Mouse (Mus musculus) cerebellum, postnatal 36 days (tissue): Measurements from ENCODE around the gene Elk3.

ENCODE experiments used
- DNase-seq, 2 experiments: peaks; one replicate each; pipeline ENCODE4 v3.0.0; 2021 to 2022; ENCODE audit warnings: mixed read lengths in 2 of 2

The Elk3 gene

GRCm38 (mm10) chr10:93265833-93266232 is 45.1 kb downstream of the Elk3 start:
- DNase-seq = no peak

- no peak for DNase-seq
Measured at GRCm38 (mm10) chr10:93264001-93264400, 46.9 kb downstream of the Elk3 start.

- DNase-seq = no peak
Measured at GRCm38 (mm10) chr10:93263431-93263830, 47.5 kb downstream of the Elk3 start.

- no peak for DNase-seq
Measured at GRCm38 (mm10) chr10:93261981-93262499, 48.9 kb downstream of the Elk3 start.

- peak; percentile 64 to 66 for DNase-seq
Measured at GRCm38 (mm10) chr10:93261132-93261980, 49.6 kb downstream of the Elk3 start.

- DNase-seq = no peak
Measured at GRCm38 (mm10) chr10:93259826-93260225, 51.1 kb downstream of the Elk3 start.

GRCm38 (mm10) chr10:93255294-93255693 is 55.6 kb downstream of the Elk3 start:
- DNase-seq = peak; percentile 83

- no peak for DNase-seq
Measured at GRCm38 (mm10) chr10:93253156-93253555, 57.8 kb downstream of the Elk3 start.

- DNase-seq = no peak
Measured at GRCm38 (mm10) chr10:93252661-93253060, 58.3 kb downstream of the Elk3 start.

GRCm38 (mm10) chr10:93251426-93251825 is 59.5 kb downstream of the Elk3 start:
- peak in 1 of 2 experiments; percentile 47 for DNase-seq

GRCm38 (mm10) chr10:93250436-93251317 is 60.3 kb downstream of the Elk3 start:
- no peak for DNase-seq

- DNase-seq = no peak
Measured at GRCm38 (mm10) chr10:93249901-93250300, 61.0 kb downstream of the Elk3 start.

GRCm38 (mm10) chr10:93248416-93248815 is 62.5 kb downstream of the Elk3 start:
- DNase-seq = no peak

- no peak for DNase-seq
Measured at GRCm38 (mm10) chr10:93247902-93248301, 63.0 kb downstream of the Elk3 start.

- no peak for DNase-seq
Measured at GRCm38 (mm10) chr10:93247422-93247821, 63.5 kb downstream of the Elk3 start.

- no peak for DNase-seq
Measured at GRCm38 (mm10) chr10:93246185-93246920, 64.6 kb downstream of the Elk3 start.

- DNase-seq = no peak
Measured at GRCm38 (mm10) chr10:93244209-93244705, 66.7 kb downstream of the Elk3 start.

- DNase-seq = no peak
Measured at GRCm38 (mm10) chr10:93242861-93243260, 68.1 kb downstream of the Elk3 start.

- DNase-seq = no peak
Measured at GRCm38 (mm10) chr10:93242208-93242607, 68.7 kb downstream of the Elk3 start.

- DNase-seq = no peak
Measured at GRCm38 (mm10) chr10:93239201-93239806, 71.6 kb downstream of the Elk3 start.

- DNase-seq = no peak
Measured at GRCm38 (mm10) chr10:93234692-93235091, 76.2 kb downstream of the Elk3 start.

GRCm38 (mm10) chr10:93233665-93234194 is 77.2 kb downstream of the Elk3 start:
- no peak for DNase-seq
